Mouse (Mus musculus) telencephalon, adult 2 months (tissue): Measurements from ENCODE around the gene Syt1.

ENCODE experiments used
- DNase-seq: peaks from one replicate; pipeline ENCODE4 v3.0.0-alpha.2; 2011; ENCODE audit warnings: low read depth, low spot score

Gene Syt1

DNA sequence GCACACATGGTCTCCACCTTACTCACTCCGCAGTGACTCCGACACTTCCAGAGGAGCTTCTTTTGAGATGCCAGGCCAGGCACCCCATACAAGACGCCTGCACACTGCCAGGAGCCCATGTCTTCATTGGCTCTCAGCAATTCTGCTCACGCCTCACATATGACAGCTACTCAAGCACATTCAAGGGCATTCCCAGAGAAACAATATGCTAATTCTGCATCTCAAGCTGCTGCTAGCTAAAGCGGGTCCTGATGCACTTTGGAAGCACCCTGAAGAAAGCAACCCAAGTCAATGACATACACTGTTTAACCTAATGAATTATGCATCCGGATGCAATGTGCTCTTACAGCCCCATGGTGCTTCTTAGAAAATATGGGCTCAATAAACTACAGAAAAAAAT, 247.1 kb downstream of the Syt1 start:
- DNase-seq: no peak

DNA sequence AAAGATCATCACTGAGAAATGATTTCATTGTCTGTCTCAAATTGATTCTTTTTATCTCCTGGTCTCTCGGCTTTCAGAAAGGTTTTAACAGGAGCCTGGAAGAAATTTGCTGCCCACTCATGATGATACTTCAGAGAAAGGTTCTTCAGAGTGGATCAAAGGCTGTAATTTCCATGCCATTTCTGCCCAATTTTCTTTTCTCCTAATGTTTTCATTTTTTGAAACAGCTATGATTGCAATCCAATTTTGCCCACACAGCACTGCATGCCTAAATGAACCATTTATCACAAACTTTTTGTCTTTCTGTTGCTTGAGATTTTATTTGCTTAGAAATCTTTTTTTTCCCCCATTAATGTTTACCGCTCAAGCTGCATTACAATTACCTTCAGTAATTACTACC, 257.5 kb downstream of the Syt1 start:
- DNase-seq: no peak

DNA sequence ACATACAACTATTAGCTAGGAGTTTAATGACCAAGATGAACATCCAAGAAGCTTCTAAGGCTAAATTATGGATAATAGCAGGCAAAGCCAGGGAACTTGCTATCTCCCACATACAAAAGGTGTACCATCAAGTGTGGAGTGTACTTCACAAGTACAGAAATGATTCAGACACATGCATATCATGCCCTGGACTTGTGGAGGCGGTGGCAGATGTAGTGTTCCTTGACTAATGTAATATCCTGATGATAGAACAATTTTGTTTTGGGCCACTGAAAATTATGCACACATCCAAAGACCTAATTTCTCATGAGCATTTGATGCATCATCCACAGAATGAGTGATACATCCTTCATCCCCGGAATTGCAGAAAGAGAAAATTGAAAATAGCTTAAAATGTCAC, 267.0 kb downstream of the Syt1 start:
- no peak for DNase-seq

DNA sequence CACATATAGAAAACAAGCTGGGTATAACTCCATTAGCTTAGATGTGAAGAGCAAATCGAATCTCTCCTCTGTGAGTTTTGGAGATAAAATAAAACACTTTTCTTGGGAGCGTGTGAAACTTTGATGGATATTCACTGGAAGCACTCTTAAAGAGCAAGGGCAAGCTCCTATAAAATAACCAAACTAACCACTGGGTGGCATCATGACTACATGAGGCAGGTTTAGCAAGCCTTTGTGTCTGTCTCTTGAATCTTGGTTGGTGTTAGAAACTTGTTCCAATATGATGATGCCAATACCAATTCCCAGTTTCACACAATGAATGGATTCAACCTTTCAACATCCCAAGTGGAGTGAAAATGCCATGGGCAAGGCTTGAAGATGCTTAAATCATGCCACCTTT, 276.8 kb downstream of the Syt1 start:
- no peak for DNase-seq

DNA sequence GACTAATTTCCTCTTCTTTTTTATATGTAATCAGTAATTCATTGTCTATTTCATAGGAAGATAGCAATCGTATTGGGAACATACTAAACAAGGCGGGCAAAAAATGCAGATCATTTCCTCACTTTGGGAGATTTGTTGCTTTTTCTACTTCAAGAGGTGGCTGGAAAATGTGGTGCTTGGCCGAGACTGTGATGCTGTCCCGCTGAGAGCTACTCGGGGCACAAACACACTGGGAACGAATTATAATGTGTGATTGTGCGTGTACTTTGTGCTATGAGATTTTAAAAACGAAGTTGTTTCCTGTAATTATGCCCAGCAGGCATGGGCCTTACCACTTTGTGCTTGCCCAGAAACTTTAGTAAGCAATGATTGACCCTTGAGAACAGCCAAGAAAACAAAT, 281.8 kb downstream of the Syt1 start:
- no peak for DNase-seq

DNA sequence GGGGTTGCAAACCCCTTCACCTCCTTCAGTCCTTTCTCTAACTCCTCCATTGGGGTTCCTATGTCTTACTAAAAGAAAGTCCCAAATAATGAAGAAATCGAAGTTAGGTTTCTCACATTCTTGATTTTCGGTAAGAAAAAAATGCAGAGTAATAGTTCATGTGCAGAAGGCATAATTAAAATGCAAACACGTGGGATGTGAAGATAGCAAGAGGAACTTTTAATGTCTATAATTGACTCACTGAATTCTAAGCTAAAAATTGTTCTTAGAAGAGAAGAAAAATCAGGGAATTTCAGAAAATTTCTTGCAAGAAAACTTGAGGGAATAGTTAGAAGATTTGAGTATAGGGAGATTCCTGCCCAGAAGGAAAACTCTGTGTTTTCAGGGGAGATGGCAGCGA, 284.4 kb downstream of the Syt1 start:
- peak; percentile 67 for DNase-seq

DNA sequence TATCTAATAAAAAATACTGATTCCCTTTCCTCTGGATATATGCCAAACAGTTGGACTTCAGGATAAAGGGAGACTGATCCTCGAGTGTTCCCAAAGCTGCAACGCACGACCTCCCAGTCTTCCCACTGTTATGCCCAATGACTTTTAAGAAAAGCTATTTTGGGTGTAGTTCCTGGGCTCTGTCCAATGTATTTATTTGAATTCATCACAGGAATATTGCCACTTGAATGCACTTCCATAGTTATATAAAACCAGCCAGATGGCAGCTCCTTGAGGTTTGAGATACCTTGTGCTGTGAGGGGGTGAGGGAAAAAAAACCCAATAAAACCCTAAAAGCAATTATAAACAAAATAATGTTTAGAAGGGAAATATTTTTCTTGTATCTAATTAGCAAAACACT, 285.9 kb downstream of the Syt1 start:
- peak; percentile 60 for DNase-seq

DNA sequence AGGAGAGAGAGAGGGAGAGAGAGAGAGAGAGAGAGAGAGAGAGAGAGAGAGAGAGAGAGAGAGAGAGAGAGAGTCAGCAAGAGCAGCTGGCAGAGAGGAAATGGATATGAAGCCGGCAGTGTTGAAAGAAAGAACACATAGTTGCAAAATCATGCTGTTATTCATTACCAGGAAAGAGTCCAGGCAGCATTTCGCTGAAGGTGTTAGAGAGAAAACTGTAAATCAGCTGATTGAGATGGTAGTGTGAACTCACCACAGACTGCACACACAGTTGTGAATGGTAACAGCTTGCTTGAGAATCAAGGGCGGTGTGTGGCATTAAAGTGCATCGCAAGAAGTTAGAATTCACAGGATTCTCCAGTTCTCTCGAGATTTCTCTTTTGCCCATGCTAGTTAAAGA, 300.3 kb downstream of the Syt1 start:
- DNase-seq: peak; percentile 85

DNA sequence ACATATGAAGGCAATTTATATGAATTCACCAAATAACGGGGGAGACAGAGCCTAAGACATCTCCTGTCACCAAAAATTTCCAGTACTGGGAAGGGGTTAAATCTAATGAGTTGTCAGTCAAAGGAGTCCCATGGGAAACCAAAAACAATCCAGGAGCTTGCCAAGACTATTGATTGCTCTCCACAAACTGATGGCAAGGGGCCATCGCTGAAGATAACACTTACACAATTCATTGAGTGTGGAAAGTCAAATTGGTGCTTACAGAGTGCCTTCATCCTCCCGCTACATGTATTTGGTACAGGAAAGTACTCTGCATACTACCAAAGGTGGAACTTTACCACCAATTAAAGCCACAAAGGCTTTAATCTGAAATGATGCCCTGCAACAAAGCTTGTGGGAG, 305.1 kb downstream of the Syt1 start:
- DNase-seq: no peak

DNA sequence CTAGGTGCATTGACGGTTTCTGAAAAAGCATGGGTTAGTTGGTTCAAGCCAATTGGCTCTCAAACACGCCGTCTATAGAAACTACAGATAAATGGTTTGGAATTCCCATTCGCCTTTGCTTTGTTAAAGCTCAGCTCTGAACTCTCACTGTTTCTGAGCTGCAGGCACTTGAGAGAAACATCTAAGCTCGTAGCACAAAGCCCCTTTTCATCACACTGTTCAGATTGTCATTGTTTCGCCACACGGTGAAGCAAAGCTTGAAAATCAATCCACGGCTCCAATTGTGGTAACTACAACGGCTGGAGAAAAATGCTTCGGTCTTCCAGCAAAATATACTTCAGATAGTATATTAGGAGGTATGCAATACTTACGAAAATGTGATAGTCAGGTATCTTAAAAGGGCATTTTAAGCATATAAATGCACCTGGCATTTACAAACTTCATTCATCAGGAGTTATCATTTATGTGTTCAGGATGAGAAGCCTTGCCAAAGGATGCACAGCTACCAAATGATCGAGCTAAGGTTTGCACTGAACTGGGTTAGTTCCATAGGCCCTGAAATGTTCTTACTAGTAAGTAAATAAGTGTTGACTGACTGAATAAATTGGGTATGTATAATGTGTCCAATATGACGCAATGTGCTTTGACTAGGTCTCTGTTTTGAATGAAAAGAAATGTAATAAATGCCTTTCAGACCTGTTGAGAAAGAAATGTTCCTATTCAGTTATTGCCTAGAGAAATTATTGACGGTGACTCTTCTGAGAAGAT, 309.2 kb downstream of the Syt1 start:
- DNase-seq: no peak

DNA sequence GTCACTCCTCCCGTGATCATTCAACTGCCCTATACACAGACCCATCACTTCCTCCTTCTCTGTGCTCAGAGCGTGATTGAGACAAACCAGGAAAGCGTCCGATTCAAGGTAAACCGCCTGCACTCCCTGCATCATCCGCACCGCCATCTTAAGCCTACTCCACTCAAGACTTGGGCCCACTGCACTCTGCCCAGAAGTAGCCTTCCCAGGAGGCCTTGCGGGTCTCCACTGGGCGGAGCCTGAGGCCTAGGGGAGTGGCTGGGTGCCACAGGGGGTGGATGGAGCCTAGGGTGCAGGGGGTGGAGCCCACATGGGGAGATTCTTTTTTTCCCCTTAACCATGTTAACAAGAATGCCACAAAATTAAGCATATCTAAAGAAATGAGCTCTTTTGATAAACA, 310.8 kb downstream of the Syt1 start, which contains the start of gene Gm5136:
Gene Gm5136, minus strand, starts transcription at position 215 of the 400 bp plus-strand sequence.
- no peak for DNase-seq

DNA sequence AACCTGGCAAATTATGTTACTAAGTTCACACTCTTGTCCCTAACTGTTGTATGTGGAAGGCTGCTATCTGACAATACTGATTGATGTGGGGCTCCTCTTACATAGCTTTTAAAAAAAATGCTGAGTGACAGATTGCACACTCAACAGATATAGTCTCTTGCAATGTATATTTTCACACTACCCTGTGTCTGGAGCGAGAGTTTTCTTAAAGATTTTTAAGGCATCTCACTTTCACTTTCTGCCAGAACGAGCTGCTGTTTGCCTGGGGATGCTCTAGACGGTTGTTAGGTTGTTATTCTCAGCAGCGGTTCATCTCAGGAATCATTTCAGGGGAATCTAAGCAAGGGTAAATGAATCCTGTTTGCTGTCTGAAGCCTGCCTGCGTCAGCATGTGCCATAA, 313.7 kb downstream of the Syt1 start:
- peak; percentile 60 for DNase-seq

DNA sequence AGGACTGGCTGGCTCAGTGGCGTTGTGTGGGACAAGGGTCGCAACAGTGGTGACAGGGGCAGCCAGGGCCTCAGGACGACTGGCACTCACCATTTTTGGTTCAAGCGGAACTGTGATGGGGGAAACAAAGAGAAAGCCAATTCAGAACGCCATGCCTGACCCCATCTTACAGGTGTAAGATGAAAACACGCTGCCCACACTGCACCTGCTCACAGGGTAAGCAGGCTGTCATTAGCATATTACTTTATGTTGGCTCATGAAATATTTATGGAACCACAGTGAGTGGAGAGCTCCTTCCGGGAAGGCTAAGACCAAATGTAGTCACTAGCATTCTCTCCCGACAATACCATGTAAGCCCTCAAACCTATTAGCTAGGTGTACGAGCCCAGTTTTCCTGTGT, 319.8 kb downstream of the Syt1 start:
- DNase-seq: no peak

DNA sequence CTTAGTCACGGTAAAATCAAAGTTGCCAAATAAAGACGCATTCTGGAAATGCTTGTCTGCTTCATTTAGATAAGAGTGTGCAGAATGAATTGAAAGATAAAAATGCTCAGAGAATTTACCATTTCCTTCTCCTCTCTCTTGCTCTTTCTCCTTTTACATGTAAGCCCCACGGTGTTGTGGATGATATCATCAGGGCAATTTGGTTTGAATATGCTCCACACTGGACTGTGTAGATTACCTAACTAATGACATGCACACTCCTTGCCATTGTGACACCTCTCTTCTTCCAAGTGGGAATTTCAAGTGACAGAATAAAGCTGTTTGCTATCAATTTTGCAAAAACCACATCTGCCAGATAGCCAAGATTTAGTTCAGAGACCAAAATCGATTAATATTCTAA, 324.1 kb downstream of the Syt1 start:
- no peak for DNase-seq

DNA sequence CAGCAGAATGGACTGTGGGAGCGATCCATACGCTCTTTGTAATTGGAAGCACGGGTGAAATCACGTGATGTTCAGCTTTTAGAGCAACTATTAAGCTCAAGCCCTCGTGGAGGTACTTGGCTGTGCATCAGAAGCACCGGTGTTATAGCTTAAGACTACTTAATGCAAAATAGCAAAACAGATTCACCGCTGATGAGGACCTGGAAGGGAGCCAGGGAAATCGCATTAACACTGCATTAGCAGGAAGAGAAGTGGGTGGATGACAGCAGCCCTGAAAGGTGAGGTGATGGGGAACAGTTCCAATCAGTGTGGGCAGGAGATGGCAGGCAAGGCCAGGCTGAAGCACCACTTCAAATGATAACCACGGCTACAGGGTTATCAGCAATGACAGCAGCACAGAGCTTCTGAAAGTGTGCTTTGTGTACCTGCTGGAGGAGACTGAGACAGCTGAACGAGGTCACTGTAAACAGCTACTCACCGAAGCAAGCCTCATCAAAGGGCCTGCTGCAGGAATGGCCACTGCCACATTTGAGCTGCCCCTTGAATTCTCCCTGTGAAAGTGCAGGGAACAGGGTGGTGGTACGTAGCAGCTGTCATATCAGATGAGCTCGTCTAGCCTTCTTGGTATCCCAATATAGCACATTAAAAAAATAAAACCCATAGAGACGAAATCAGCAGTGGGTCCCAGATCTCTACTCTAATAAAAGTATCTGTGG, 330.9 kb downstream of the Syt1 start:
- DNase-seq: no peak

DNA sequence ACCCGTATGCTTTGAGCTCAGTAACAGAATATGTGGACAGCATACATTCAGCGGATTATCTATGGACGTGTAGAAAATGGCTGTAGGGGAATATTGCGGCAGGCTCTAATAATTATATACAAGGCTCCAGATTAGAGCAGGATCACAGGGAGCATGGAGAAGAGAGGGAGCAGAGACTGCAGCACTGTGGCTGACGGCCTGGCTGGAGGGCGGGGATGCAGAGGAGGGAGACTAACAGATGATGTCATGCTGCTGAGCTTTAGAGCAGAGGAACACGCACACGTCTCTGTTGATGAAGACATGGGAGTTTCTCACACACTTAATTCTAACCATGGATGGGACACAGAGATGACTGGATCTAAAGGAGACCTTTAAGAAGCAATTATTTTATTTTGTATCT, 333.7 kb downstream of the Syt1 start:
- no peak for DNase-seq

DNA sequence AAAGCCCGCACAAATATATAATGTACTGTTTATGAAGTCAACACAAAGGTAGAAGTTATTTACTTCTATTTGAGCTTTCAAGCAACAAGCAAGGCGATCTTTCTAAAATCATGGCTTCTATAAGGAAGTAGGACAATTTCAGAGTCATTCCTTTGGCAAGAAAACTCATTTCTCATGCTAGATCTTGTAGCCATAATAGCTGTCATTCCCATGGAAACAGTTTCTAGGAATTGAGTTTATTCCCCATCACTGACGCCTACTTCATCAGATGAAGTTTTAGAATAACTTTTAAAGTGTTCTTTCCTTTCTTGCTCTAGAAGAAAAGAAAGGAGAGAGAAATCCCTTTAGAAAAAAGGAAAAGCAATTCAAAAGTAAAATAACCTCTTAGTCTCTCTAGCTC, 341.8 kb downstream of the Syt1 start:
- no peak for DNase-seq

DNA sequence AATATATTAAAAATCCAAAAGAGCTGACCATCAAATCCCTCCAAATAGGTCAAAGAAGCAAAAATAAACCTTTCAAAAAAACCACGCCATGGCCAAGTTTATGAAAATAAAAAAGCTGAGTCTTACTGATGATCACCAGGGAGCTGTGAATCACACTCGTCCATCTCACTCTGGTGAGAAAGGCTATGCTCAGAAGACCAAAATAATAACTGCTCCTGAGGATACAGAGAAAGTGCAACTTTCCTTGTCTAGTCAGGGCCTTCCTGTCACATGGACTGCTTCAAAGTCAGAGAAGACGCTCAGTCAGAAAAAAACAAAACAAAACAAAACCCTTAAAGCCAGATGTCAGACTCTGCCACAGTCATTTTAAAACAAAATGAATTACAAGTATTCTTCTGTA, 350.5 kb downstream of the Syt1 start:
- no peak for DNase-seq

DNA sequence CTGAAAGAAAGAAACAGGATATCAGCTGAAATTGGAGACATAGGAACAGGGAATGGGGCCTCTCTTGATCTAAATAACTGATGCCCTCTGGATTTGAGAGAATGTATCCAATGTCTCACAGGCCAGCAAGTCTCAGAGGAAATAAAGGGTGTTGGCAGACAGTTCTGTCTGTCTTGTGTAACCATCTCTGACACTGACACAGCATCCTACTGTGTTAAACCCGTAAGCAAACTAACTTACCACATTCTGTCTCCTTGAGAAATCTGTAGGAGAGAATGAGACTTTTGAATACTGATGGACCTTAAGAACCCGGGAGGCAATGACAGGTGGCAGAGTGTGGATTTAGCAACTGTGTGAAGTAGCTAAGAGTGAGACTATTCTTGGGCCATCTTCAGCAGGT, 352.5 kb downstream of the Syt1 start:
- no peak for DNase-seq

DNA sequence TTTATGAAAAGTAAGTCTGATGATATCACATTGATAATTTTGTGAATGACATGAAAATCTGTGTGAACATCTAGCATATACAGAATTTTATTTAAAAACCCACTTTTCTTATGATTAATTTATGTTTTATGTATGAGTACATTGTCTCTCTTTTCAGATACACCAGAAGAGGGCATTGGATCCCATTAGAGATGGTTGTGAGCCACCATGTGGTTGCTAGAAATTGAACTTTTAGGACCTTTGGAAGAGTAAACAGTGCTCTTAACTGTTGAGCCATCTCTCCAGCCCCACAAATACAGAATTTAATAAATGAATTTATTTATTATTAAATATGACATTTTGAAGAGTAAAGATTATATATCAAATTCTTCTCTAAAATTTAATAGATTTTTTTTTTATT, 353.1 kb downstream of the Syt1 start:
- DNase-seq: no peak

DNA sequence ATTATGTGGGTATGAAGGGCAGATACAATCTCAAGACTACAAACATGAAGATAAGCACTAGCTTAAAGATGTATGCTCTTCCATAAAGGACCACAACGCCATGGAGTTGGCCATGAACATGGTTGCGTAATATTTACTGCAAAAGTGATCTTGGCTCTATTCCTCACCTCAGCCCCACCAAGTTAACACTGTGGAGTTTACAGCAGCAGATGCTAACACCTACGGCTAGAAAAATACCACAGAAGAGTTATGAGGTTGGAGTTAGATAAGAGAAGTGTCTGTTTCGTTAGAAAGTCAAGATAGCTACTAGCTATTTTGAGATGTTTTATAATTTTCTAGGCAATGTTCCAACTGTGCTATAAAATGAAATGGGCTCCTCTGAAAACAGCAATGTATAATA, 353.9 kb downstream of the Syt1 start:
- peak; percentile 84 for DNase-seq

DNA sequence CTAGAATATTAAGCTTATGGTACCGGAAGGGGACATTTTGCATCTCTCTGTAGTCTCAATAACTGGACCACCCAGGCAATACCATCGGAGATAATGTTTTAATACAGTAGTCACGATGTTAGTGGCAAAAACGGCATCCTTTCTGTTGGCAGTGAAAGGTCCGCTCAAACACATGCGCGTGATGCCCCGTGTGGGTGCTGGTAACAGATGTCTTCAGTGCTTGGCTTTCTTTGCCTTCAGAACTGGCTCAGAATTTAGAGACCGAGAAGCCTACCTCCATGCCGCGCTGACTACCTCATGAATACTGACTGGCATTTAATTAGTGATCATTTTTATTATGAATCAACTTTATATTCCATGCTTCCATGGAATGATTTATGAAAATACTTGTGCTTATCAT, 355.7 kb downstream of the Syt1 start:
- no peak for DNase-seq

DNA sequence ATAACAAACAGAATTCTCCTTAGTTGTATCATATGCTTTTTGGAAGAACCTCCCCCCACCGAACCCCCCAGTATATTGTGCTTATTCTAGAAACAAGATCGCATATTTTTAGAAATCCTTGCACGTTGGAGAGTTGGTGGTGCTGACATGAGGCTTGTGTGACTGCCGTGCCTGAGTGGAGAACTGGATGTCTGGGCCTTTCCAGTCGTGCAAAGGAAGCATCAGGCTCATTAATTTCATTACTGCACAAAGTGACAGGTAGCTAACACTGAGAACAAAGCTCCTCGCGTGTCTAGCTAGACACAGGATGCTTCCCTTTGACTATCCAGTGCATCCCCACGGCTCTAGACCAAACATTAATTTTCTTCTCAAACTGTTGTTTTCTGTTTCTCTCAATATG, 358.0 kb downstream of the Syt1 start:
- no peak for DNase-seq
